Mouse (Mus musculus) neural tube, embryonic 11.5 days (tissue): ENCODE measurements around the gene Ryr2. TPM values are rescaled to one million over a fixed set of nuclear protein-coding genes. Genes with fewer than 3 reads are reported as not detected.

Source experiments
- ATAC-seq: fragments of 200-750 bp; cut with Nextera tagmentation; 2 replicates; pipeline ENCODE4 v1.8.0; 2017; ENCODE audit warnings: moderate number of reproducible peaks, mild to moderate bottlenecking, moderate TSS enrichment, moderate library complexity; ENCODE audit not compliant: insufficient read depth, low FRiP score, low TSS enrichment
- DNase-seq: peaks from one replicate; pipeline ENCODE4 v3.0.0-alpha.2; 2015; ENCODE audit warnings: low spot score
- H3K27ac ChIP-seq: fragments of 300-500 bp; sonication (generic); 2 replicates; pipeline ENCODE4 v1.5.1; 2014; ENCODE audit warnings: low read depth, mild to moderate bottlenecking, low read length
- H3K27me3 ChIP-seq: fragments of 300-500 bp; sonication (generic); 2 replicates; pipeline ENCODE4 v1.6.1; 2014; ENCODE audit warnings: mild to moderate bottlenecking, low read length, mixed read lengths; ENCODE audit not compliant: control insufficient read depth, insufficient read depth
- H3K36me3 ChIP-seq: fragments of 300-500 bp; sonication (generic); 2 replicates; pipeline ENCODE4 v1.6.1; 2014; ENCODE audit warnings: mild to moderate bottlenecking, low read length, moderate library complexity, mixed read lengths; ENCODE audit not compliant: control insufficient read depth, insufficient read depth
- H3K4me1 ChIP-seq: fragments of 300-500 bp; sonication (generic); 2 replicates; pipeline ENCODE4 v1.6.1; 2014; ENCODE audit warnings: low read length, mixed read lengths; ENCODE audit not compliant: control insufficient read depth, insufficient read depth
- H3K4me2 ChIP-seq: fragments of 300-500 bp; sonication (generic); 2 replicates; pipeline ENCODE4 v1.6.1; 2014; ENCODE audit warnings: low read depth, mild to moderate bottlenecking, moderate library complexity
- H3K4me3 ChIP-seq: fragments of 300-500 bp; sonication (generic); 2 replicates; pipeline ENCODE4 v1.5.1; 2014; ENCODE audit warnings: low read depth, low read length
- H3K9ac ChIP-seq: fragments of 300-500 bp; sonication (generic); 2 replicates; pipeline ENCODE4 v1.6.1; 2014; ENCODE audit warnings: mild to moderate bottlenecking, low read length
- H3K9me3 ChIP-seq: fragments of 300-500 bp; sonication (generic); 2 replicates; pipeline ENCODE4 v1.6.1; 2016; ENCODE audit warnings: low read length; ENCODE audit not compliant: control insufficient read depth
- WGBS: fragments of 180-500 bp; shearing (Covaris S2); extraction: QIAGEN DNeasy Blood & Tissue Kit; methylation state at CpG from one replicate; pipeline ENCODE4 v1.1.7; 2014; 5-methylcytosine and 5-hydroxymethylcytosine counted together
- polyA plus RNA-seq: library from polyadenylated mRNA; unstranded; fragments of >200 nt; fragmentation: Nextera tagmentation; extraction: Ambion mirVana; gene quantifications from 2 replicates; pipeline ENCODE4 v1.2.1, GENCODE M21; 2014

Gene Ryr2
- polyA plus RNA-seq, 1 experiment from 2014 or later, result 0.34 TPM

- H3K27ac ChIP-seq, result no peak overlapping the region
- no peaks in the 10 kb centered on the region for H3K4me1 ChIP-seq
- ATAC-seq, result 0 out of 2 replicates have a peak, but pooled peaks have one; percentile 35
- H3K9me3 ChIP-seq, result no peaks in the 10 kb centered on the region
- no peak for DNase-seq
- H3K4me3 ChIP-seq, result no peak overlapping the region
- H3K27me3 ChIP-seq, result no peaks in the 10 kb centered on the region
- H3K4me2 ChIP-seq, result no peak overlapping the region
- no peaks in the 10 kb centered on the region for H3K36me3 ChIP-seq
- no peak overlapping the region for H3K9ac ChIP-seq
- WGBS, result 67% methylated on average over 8 of the region's 8 CpGs
Measured at GRCm38 (mm10) chr13:12057357-12057771, 49.4 kb downstream of the Ryr2 start.

GRCm38 (mm10) chr13:12055913-12056312 is 50.8 kb downstream of the Ryr2 start:
- no peak for ATAC-seq
- H3K36me3 ChIP-seq, result no peaks in the 10 kb centered on the region
- no peaks in the 10 kb centered on the region for H3K4me1 ChIP-seq
- no peaks in the 10 kb centered on the region for H3K27me3 ChIP-seq
- no peak overlapping the region for H3K27ac ChIP-seq
- no peak overlapping the region for H3K4me3 ChIP-seq
- DNase-seq, result no peak
- H3K9ac ChIP-seq, result no peak overlapping the region
- H3K4me2 ChIP-seq, result no peak overlapping the region
- WGBS, result 88% methylated on average over 1 of the region's 1 CpGs
- H3K9me3 ChIP-seq, result no peaks in the 10 kb centered on the region

GRCm38 (mm10) chr13:12053910-12054309 is 52.8 kb downstream of the Ryr2 start:
- H3K4me1 ChIP-seq, result no peaks in the 10 kb centered on the region
- ATAC-seq, result no peak
- WGBS, result 99% methylated on average over 3 of the region's 3 CpGs
- H3K27me3 ChIP-seq, result no peaks in the 10 kb centered on the region
- no peaks in the 10 kb centered on the region for H3K36me3 ChIP-seq
- H3K4me3 ChIP-seq, result no peak overlapping the region
- no peak overlapping the region for H3K9ac ChIP-seq
- H3K9me3 ChIP-seq, result no peaks in the 10 kb centered on the region
- no peak overlapping the region for H3K27ac ChIP-seq
- no peak for DNase-seq
- H3K4me2 ChIP-seq, result no peak overlapping the region

- H3K9ac ChIP-seq, result no peak overlapping the region
- no peak overlapping the region for H3K27ac ChIP-seq
- H3K27me3 ChIP-seq, result no peaks in the 10 kb centered on the region
- no peak overlapping the region for H3K4me2 ChIP-seq
- no peaks in the 10 kb centered on the region for H3K9me3 ChIP-seq
- DNase-seq, result no peak
- ATAC-seq, result no peak
- no peaks in the 10 kb centered on the region for H3K4me1 ChIP-seq
- H3K36me3 ChIP-seq, result no peaks in the 10 kb centered on the region
- no peak overlapping the region for H3K4me3 ChIP-seq
- 84% methylated on average over 1 of the region's 1 CpGs for WGBS
Measured at GRCm38 (mm10) chr13:12050809-12051208, 55.9 kb downstream of the Ryr2 start.

- Histone ChIP-seq H3K4me2 (no peak overlapping the region), H3K27ac (no peak overlapping the region), H3K4me1 (no peaks in the 10 kb centered on the region), H3K27me3 (no peaks in the 10 kb centered on the region), H3K36me3 (no peaks in the 10 kb centered on the region), H3K9ac (no peak overlapping the region), H3K9me3 (no peaks in the 10 kb centered on the region), H3K4me3 (no peak overlapping the region)
- WGBS, result 87% methylated on average over 4 of the region's 4 CpGs
- no peak for ATAC-seq
- DNase-seq, result no peak
Measured at GRCm38 (mm10) chr13:12047059-12047458, 59.7 kb downstream of the Ryr2 start.

GRCm38 (mm10) chr13:12044751-12045150 is 62.0 kb downstream of the Ryr2 start:
- H3K9ac ChIP-seq, result no peak overlapping the region
- WGBS, result 73% methylated on average over 2 of the region's 2 CpGs

GRCm38 (mm10) chr13:12042891-12043491 is 63.8 kb downstream of the Ryr2 start:
- no peak overlapping the region for H3K27ac ChIP-seq
- 78% methylated on average over 8 of the region's 8 CpGs for WGBS
- ATAC-seq, result no peak

More at GRCm38 (mm10) chr13:12044751-12045150, 62.0 kb downstream of the Ryr2 start:
- Histone ChIP-seq H3K9me3 (no peaks in the 10 kb centered on the region), H3K4me1 (no peaks in the 10 kb centered on the region), H3K36me3 (no peaks in the 10 kb centered on the region), H3K27me3 (no peaks in the 10 kb centered on the region), H3K4me3 (no peak overlapping the region), H3K4me2 (no peak overlapping the region), H3K27ac (no peak overlapping the region)
- ATAC-seq (no peak), DNase-seq (no peak)

GRCm38 (mm10) chr13:12039967-12040366 is 66.8 kb downstream of the Ryr2 start:
- ATAC-seq, result no peak
- Histone ChIP-seq H3K4me1 (no peaks in the 10 kb centered on the region), H3K27ac (no peak overlapping the region), H3K4me3 (no peak overlapping the region), H3K4me2 (no peak overlapping the region), H3K36me3 (no peaks in the 10 kb centered on the region), H3K9me3 (no peaks in the 10 kb centered on the region), H3K27me3 (no peaks in the 10 kb centered on the region), H3K9ac (no peak overlapping the region)
- 76% methylated on average over 3 of the region's 3 CpGs for WGBS
- DNase-seq, result no peak

More at GRCm38 (mm10) chr13:12042891-12043491, 63.8 kb downstream of the Ryr2 start:
- no peak for DNase-seq
- Histone ChIP-seq H3K4me1 (no peaks in the 10 kb centered on the region), H3K27me3 (no peaks in the 10 kb centered on the region), H3K9me3 (no peaks in the 10 kb centered on the region), H3K4me2 (no peak overlapping the region), H3K4me3 (no peak overlapping the region), H3K9ac (no peak overlapping the region), H3K36me3 (no peaks in the 10 kb centered on the region)

GRCm38 (mm10) chr13:12038676-12039075 is 68.1 kb downstream of the Ryr2 start:
- no peak for ATAC-seq
- Histone ChIP-seq H3K4me1 (no peaks in the 10 kb centered on the region), H3K4me2 (no peak overlapping the region), H3K27me3 (no peaks in the 10 kb centered on the region), H3K27ac (no peak overlapping the region), H3K36me3 (no peaks in the 10 kb centered on the region), H3K9me3 (no peaks in the 10 kb centered on the region), H3K9ac (no peak overlapping the region), H3K4me3 (no peak overlapping the region)
- DNase-seq, result no peak
- 90% methylated on average over 4 of the region's 4 CpGs for WGBS
